Mouse (Mus musculus): ENCODE results near the gene Hist2h3c2. TPM values are rescaled to one million over a fixed set of nuclear protein-coding genes. Genes with fewer than 3 reads are reported as not detected.

Gene Hist2h3c2
- polyA plus RNA-seq, 1 experiment from 2014 or later = 6.5 TPM

- H3K27me3 ChIP-seq (replicated peaks) = no peaks in the 10 kb centered on the region
- ATAC-seq = peak; percentile 42
- no peaks in the 10 kb centered on the region for H3K36me3 ChIP-seq
- H3K4me2 ChIP-seq (replicated peaks) = peak overlapping the region; percentile 95
- peak overlapping the region; percentile 19 for H3K27ac ChIP-seq
- 4% methylated on average over 6 of the region's 6 CpGs for WGBS
- H3K9me3 ChIP-seq = no peaks in the 10 kb centered on the region
- peak overlapping the region; percentile 18; the same call in 1 of the 2 replicates for H3K9ac ChIP-seq
- H3K4me3 ChIP-seq (replicated peaks) = peak overlapping the region; percentile 61
- peaks cover 6% of the 10 kb centered on the region for H3K4me1 ChIP-seq (replicated peaks)
Measured at GRCm38 (mm10) chr3:96198181-96198580, 40.7 kb downstream of the Hist2h3c2 start.

- ATAC-seq = peak; percentile 96
- Histone ChIP-seq H3K36me3 (no peaks in the 10 kb centered on the region), H3K4me3 (replicated peaks) (peak overlapping the region; percentile 61), H3K27me3 (replicated peaks) (no peaks in the 10 kb centered on the region), H3K27ac (peak overlapping the region; percentile 90), H3K9ac (peak overlapping the region; percentile 82), H3K4me2 (replicated peaks) (peak overlapping the region; percentile 95), H3K4me1 (replicated peaks) (peaks cover 6% of the 10 kb centered on the region), H3K9me3 (no peaks in the 10 kb centered on the region)
- under 1% methylated on average over 50 of the region's 50 CpGs for WGBS
Measured at GRCm38 (mm10) chr3:96197129-96197749, 41.7 kb downstream of the Hist2h3c2 start.

- 19% methylated on average over 27 of the region's 27 CpGs for WGBS
- ATAC-seq = no peak; the same call in 1 of the 2 replicates
- Histone ChIP-seq H3K27me3 (replicated peaks) (no peaks in the 10 kb centered on the region), H3K9me3 (no peaks in the 10 kb centered on the region), H3K36me3 (no peaks in the 10 kb centered on the region), H3K4me1 (replicated peaks) (peaks cover 6% of the 10 kb centered on the region), H3K4me2 (replicated peaks) (peak overlapping the region; percentile 95), H3K4me3 (replicated peaks) (peak overlapping the region; percentile 61), H3K9ac (peak overlapping the region; percentile 82), H3K27ac (peak overlapping the region; percentile 90)
Measured at GRCm38 (mm10) chr3:96196437-96197128, 42.3 kb downstream of the Hist2h3c2 start.

GRCm38 (mm10) chr3:96195616-96196313 lies 43.2 kb downstream of the Hist2h3c2 start:
- no peaks in the 10 kb centered on the region for H3K27me3 ChIP-seq (replicated peaks)
- H3K36me3 ChIP-seq = no peaks in the 10 kb centered on the region
- 91% methylated on average over 11 of the region's 11 CpGs for WGBS
- ATAC-seq = no peak
- H3K4me1 ChIP-seq (replicated peaks) = peaks cover 6% of the 10 kb centered on the region
- no peak overlapping the region for H3K27ac ChIP-seq
- 0 out of 2 replicates have a peak overlapping the region, but pooled peaks have one; percentile 95 for H3K4me2 ChIP-seq (replicated peaks)
- H3K9ac ChIP-seq = no peak overlapping the region
- no peaks in the 10 kb centered on the region for H3K9me3 ChIP-seq
- no peak overlapping the region for H3K4me3 ChIP-seq (replicated peaks)

DNA sequence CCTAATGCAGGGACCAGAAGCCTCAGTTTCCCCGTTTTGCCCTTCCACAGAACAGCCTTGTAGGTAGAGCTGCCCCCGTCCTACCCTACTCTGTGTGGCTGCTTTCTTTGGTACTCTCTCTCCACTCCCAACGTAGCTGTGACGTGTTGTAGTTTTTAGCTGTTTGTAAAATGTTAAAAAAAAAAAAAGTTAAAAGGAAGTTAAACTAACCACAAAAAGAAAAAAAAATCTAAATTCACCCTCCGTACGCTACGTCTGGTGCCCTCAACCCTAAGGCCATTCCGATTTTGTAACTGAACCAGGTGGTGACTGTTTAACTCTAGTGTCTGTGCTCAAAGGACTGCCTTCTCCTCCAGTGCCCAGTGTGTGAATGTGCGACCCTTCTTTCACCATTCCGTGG lies 44.0 kb downstream of the Hist2h3c2 start:
- H3K4me3 ChIP-seq (replicated peaks) = no peak overlapping the region

GRCm38 (mm10) chr3:96192977-96193376 lies 46.0 kb downstream of the Hist2h3c2 start:
- Histone ChIP-seq H3K9me3 (no peaks in the 10 kb centered on the region), H3K4me2 (replicated peaks) (no peak overlapping the region), H3K36me3 (no peaks in the 10 kb centered on the region), H3K27ac (no peak overlapping the region), H3K27me3 (replicated peaks) (no peaks in the 10 kb centered on the region), H3K4me1 (replicated peaks) (peaks cover 6% of the 10 kb centered on the region), H3K9ac (no peak overlapping the region), H3K4me3 (replicated peaks) (no peak overlapping the region)
- no peak for ATAC-seq
- WGBS = 68% methylated on average over 12 of the region's 12 CpGs

More for the DNA sequence above, 44.0 kb downstream of the Hist2h3c2 start:
- no peak for ATAC-seq
- H3K9ac ChIP-seq = no peak overlapping the region
- no peaks in the 10 kb centered on the region for H3K9me3 ChIP-seq
- H3K27ac ChIP-seq = no peak overlapping the region
- H3K4me2 ChIP-seq (replicated peaks) = no peak overlapping the region
- no peaks in the 10 kb centered on the region for H3K27me3 ChIP-seq (replicated peaks)
- no peaks in the 10 kb centered on the region for H3K36me3 ChIP-seq
- WGBS = 88% methylated on average over 10 of the region's 10 CpGs
- H3K4me1 ChIP-seq (replicated peaks) = peaks cover 6% of the 10 kb centered on the region

Other genes starting within 250 kb of the Hist2h3c2 start
- gene Plekho1, start 243.1 kb downstream of the Hist2h3c2 start, polyA plus RNA-seq (2015; fragmentation: Nextera tagmentation; extraction: Ambion mirVana) = 28.0 and 30.1 TPM in 2 replicates
- 28.4 and 32.4 TPM in 2 replicates for gene Vps45, start 180.7 kb downstream of the Hist2h3c2 start, polyA plus RNA-seq (2015; fragmentation: Nextera tagmentation; extraction: Ambion mirVana)
- gene Otud7b, start 134.6 kb downstream of the Hist2h3c2 start, polyA plus RNA-seq (2015; fragmentation: Nextera tagmentation; extraction: Ambion mirVana) = 18.7 and 19.8 TPM in 2 replicates
- 20.0 and 20.2 TPM in 2 replicates for gene Mtmr11, start 77.1 kb downstream of the Hist2h3c2 start, polyA plus RNA-seq (2015; fragmentation: Nextera tagmentation; extraction: Ambion mirVana)
- 152 and 153 TPM in 2 replicates for gene Sf3b4, start 66.8 kb downstream of the Hist2h3c2 start, polyA plus RNA-seq (2015; fragmentation: Nextera tagmentation; extraction: Ambion mirVana)
- gene Sv2a, start 58.0 kb downstream of the Hist2h3c2 start, polyA plus RNA-seq (2015; fragmentation: Nextera tagmentation; extraction: Ambion mirVana) = 6.0 and 7.4 TPM in 2 replicates
- gene Bola1, start 19.4 kb downstream of the Hist2h3c2 start, polyA plus RNA-seq (2015; fragmentation: Nextera tagmentation; extraction: Ambion mirVana) = 59.5 and 60.7 TPM in 2 replicates
- gene Hist2h2ab, start 19.3 kb downstream of the Hist2h3c2 start, polyA plus RNA-seq (2015; fragmentation: Nextera tagmentation; extraction: Ambion mirVana) = 1.1 and 1.6 TPM in 2 replicates
- gene Hist2h2ac, start 18.2 kb downstream of the Hist2h3c2 start, polyA plus RNA-seq (2015; fragmentation: Nextera tagmentation; extraction: Ambion mirVana) = 7.6 and 11.1 TPM in 2 replicates
- 5.7 and 7.1 TPM in 2 replicates for gene Hist2h2be, start 18.0 kb downstream of the Hist2h3c2 start, polyA plus RNA-seq (2015; fragmentation: Nextera tagmentation; extraction: Ambion mirVana)
- 39.6 and 41.9 TPM in 2 replicates for gene Hist2h2aa2, start 1.1 kb upstream of the Hist2h3c2 start, polyA plus RNA-seq (2015; fragmentation: Nextera tagmentation; extraction: Ambion mirVana)
- gene Hist2h2aa1, start 6.4 kb upstream of the Hist2h3c2 start, polyA plus RNA-seq (2015; fragmentation: Nextera tagmentation; extraction: Ambion mirVana) = 17.7 and 20.5 TPM in 2 replicates
- 1.0 and 1.3 TPM in 2 replicates for gene Hist2h3c1, start 7.6 kb upstream of the Hist2h3c2 start, polyA plus RNA-seq (2015; fragmentation: Nextera tagmentation; extraction: Ambion mirVana)
- 10.7 and 10.9 TPM in 2 replicates for gene Hist2h4, start 24.2 kb upstream of the Hist2h3c2 start, polyA plus RNA-seq (2015; fragmentation: Nextera tagmentation; extraction: Ambion mirVana)
- gene Hist2h3b, start 29.5 kb upstream of the Hist2h3c2 start, polyA plus RNA-seq (2015; fragmentation: Nextera tagmentation; extraction: Ambion mirVana) = 49.9 and 61.1 TPM in 2 replicates
- gene Hist2h2bb, start 30.6 kb upstream of the Hist2h3c2 start, polyA plus RNA-seq (2015; fragmentation: Nextera tagmentation; extraction: Ambion mirVana) = 6.5 and 9.2 TPM in 2 replicates
- 2.3 and 3.0 TPM in 2 replicates for gene Fcgr1, start 54.8 kb upstream of the Hist2h3c2 start, polyA plus RNA-seq (2015; fragmentation: Nextera tagmentation; extraction: Ambion mirVana)
- gene BC107364, start 213.2 kb upstream of the Hist2h3c2 start, polyA plus RNA-seq (2015; fragmentation: Nextera tagmentation; extraction: Ambion mirVana) = 0.14 and 0.20 TPM in 2 replicates